Mouse (Mus musculus) bone marrow, adult 2 months (tissue): ENCODE measurements at regions not wholly inside any gene's neighbourhood (a gene's known extent, or its start where the extent isn't known, plus 50 kb on each side); places are given as distances from the start of the nearest gene placed in this dataset.

Experiments used
- H3K27ac ChIP-seq: fragments of 200-500 bp; 2 replicates; pipeline ENCODE4 v1.5.1; 2012; ENCODE audit warnings: low read depth, mild to moderate bottlenecking, control low read depth, inconsistent platforms, low read length; ENCODE audit not compliant: control insufficient read depth, poor library complexity, insufficient read depth
- H3K4me1 ChIP-seq: fragments of 200-500 bp; 2 replicates; pipeline ENCODE4 v1.6.1; 2011; ENCODE audit warnings: low read length; ENCODE audit not compliant: control insufficient read depth, insufficient read depth
- H3K4me3 ChIP-seq: fragments of 200-500 bp; replicated peaks from 2 replicates; pipeline ENCODE3; 2011; ENCODE audit warnings: mild to moderate bottlenecking, low read depth, low read length, control low read depth; ENCODE audit not compliant: control insufficient read depth
- CTCF ChIP-seq: fragments of 200-500 bp; IDR thresholded peaks from 2 replicates; pipeline ENCODE4 v1.5.1; 2011; ENCODE audit warnings: low read length, control low read depth; ENCODE audit not compliant: control insufficient read depth, insufficient read depth
- POLR2A ChIP-seq: fragments of 200-500 bp; IDR thresholded peaks from 2 replicates; pipeline ENCODE4 v1.6.1; 2011; ENCODE audit warnings: low read depth, mild to moderate bottlenecking, control low read depth, low read length, borderline replicate concordance; ENCODE audit not compliant: control insufficient read depth
- WGBS: fragments of 180-500 bp; shearing (Covaris S2); methylation state at CpG from one replicate; pipeline ENCODE4 v1.1.7; 2018; 5-methylcytosine and 5-hydroxymethylcytosine counted together

DNA sequence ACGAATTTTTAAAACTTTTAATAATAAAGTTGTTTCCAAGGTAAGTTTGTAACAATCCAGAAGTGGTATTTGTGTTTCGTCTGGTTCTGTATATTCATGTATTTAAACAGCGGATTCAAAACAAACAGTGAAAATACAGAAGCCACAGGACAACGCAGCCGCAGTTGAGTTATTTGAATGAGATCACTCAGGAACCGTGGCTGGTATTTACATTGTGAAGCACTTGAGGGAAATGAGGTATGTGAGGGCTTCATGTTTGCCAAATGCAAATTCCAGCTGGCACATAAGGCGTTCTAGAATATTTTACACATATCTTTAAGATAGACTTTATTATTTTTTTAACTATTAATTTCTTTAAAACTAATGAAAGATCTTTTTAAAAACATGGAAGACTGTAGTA, 224.5 kb upstream of the Cdyl start:
- WGBS, result 76% methylated on average over 7 of the region's 7 CpGs
- TF ChIP-seq CTCF, result no peak
- H3K27ac ChIP-seq, result no peak overlapping the region
- no peaks in the 10 kb centered on the region for H3K4me1 ChIP-seq
- H3K4me3 ChIP-seq, result no peak overlapping the region

DNA sequence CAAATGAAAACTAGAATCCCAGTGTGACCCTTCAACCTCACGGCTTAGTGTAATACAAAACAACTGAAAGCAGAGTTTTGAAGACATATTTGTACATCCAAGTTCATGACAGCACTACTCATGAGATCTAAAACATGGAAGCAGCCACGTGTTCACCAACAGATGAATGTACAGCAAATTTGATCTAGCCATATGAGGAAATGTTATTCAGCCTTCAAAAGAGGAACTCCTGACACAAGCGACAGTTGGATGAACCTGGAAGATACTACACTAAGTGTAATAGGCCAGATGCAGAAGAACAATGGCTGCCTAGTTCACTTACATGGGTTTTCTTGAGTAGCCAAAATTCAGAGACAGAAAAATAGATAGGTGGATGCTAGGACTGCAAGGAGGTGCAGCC, 212.0 kb upstream of the Cdyl start:
- Histone ChIP-seq H3K4me1 (no peaks in the 10 kb centered on the region), H3K4me3 (no peak overlapping the region), H3K27ac (no peak overlapping the region)
- WGBS, result 47% methylated on average over 3 of the region's 3 CpGs
- TF ChIP-seq CTCF (no peak), POLR2A (no peak)

DNA sequence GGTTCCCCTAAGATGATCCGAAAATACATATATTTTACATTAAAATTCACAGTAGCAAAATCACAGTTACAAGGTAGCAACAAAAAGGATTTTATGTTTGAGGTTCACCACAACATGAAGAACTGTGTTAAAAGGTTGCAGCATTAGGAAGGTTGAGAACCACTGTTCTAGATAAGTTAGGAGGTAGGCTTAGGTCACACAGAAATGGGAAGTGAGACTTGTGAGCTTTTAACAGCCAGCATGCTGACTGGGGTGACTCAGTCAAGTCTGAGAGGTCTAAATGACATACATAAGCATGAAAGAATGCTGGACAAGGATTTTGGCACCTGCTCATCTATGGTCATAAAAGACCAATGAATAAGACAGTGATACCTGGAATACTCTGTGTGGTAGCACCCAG, 207.2 kb upstream of the Cdyl start:
- Histone ChIP-seq H3K4me1 (no peaks in the 10 kb centered on the region), H3K4me3 (no peak overlapping the region), H3K27ac (no peak overlapping the region)
- TF ChIP-seq CTCF (no peak), POLR2A (no peak)
- 66% methylated on average over 1 of the region's 1 CpGs for WGBS

DNA sequence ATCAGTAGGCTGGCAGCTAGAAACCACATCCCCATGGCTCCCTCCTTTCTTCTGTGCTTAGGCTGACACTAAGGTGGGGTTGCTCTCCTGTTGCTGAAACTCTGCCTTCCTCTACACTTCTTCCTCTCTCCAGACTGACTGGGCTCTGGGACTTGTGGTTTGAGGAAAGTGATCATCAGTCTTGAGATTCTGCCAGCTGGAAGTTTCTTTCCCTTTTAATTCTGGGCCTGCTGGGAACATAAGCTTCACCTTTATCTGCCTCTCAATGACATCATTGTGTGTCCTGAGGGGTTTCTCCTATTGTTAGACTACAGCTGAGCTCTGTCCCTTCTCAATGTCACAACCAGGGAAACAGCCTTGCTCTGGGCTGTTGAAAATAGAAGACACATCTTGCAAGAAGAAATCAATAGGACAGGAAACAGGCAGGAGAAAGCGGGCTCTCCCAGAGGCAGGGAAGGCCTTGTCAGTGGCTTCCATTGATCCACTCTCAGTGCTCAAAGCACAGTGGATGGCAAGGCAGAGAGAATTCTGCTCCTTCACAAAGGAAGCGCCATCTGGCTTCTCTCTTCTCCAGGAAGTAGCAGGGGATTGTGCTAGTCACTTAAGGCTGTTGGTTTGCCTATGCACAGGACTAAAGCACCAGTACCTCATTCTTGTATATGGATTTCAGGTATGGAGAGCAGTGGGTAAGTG, 206.3 kb upstream of the Cdyl start:
- H3K4me3 ChIP-seq, result no peak overlapping the region
- no peak overlapping the region for H3K27ac ChIP-seq
- no peaks in the 10 kb centered on the region for H3K4me1 ChIP-seq
- 82% methylated on average over 2 of the region's 2 CpGs for WGBS
- no peak for TF ChIP-seq POLR2A
- TF ChIP-seq CTCF, result no peak

DNA sequence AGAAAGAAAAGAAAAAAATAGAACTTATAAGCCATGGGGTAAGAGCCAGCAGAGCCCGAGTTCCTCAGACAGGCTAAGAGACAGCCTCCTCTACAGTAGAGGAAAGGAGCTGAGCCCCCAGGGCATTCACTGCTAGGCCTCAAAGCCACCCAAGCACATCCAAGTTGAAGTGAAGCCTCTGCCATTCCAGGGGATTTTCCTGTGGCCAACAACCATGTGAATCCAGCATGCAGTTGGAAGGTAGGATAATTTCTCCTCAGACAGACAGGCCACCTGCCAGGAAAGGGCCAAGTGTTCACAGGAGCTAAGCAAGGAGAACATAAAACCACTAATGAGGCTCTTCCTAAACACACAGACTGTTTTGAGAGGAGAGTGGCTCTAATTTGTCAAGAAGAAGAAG, 199.6 kb upstream of the Cdyl start:
- WGBS, result 58% methylated on average over 1 of the region's 1 CpGs
- no peak overlapping the region for H3K27ac ChIP-seq
- H3K4me1 ChIP-seq, result no peaks in the 10 kb centered on the region
- TF ChIP-seq POLR2A, result no peak
- no peak for TF ChIP-seq CTCF
- H3K4me3 ChIP-seq, result no peak overlapping the region

DNA sequence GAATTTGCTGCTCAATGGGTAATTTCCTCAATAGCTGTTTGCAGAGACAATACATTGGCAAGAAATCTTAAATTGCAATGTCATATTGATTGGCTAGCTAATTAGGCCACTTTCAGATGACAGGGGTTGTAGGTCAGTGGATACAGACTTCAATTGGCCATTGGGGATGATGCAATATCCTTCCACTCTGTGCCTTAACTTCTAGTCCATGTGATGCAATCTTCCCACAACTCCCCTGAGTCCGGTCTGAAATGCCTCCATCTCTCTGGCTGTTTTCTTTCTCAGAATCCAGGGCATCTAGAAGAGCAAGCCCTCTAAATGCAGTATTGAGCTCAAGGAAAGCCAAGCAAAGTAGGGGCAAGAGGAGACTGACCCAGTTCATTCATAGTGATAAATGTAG, 196.4 kb upstream of the Cdyl start:
- TF ChIP-seq POLR2A (no peak), CTCF (no peak)
- Histone ChIP-seq H3K4me1 (no peaks in the 10 kb centered on the region), H3K4me3 (no peak overlapping the region), H3K27ac (no peak overlapping the region)
- 31% methylated on average over 1 of the region's 1 CpGs for WGBS

DNA sequence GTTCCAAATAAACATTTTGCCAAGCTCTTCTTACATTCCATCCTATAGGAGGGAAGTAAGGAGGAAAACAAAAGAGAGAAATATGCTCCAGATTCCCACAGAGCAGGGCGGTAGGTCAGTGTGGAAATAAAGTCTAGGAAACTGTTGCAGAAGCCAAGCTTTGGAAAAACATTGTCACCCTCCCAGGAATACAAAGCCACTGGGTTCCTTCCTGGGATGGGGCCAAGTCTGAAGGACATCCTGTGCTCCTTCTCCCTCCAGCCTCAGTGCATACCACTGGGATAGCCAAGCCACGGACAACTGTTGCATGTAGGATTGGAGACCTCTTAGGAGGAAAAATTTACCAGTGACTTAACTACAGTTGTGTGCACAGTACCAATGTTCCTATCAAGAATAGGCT, 195.8 kb upstream of the Cdyl start:
- TF ChIP-seq POLR2A (no peak), CTCF (no peak)
- WGBS, result 72% methylated on average over 2 of the region's 2 CpGs
- no peaks in the 10 kb centered on the region for H3K4me1 ChIP-seq

DNA sequence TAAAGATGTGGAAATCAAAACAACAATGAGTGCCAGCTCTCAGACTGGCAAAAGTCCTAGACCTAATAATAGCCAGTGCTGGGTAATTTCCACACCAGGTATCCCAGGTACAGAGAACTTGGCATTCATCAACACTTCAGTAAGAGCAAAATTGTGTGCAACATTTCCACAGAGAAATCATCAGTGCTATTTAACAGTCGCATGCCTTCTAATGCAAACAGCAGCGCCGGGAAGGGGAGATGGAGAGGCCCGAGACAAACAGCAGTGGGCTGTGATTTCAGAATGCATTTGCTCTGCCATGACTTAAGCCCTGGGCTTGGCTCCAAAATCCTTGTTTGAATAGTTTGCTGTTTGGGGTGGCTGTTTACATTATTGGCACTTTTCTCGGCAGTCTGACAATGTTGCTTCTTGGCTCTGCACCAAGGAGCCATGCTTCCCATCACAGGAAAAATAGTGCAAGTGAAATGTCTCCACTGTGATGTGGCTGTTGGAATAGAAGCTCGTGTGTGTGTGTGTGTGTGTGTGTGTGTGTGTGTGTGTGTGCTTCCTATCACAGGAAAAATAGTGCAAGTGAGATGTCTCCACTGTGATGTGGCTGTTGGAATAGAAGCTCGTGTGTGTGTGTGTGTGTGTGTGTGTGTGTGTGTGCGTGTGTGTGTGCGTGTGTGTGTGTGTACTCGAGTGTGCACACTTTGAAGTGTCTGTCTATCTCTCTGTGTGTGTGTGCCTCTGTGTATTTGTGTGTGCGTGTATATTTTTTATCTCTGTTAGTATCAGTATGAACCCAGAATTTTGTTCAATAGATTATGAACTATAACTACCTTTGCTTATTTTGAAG, 190.1 kb upstream of the Cdyl start:
- no peak overlapping the region for H3K4me3 ChIP-seq
- H3K27ac ChIP-seq, result no peak overlapping the region
- 73% methylated on average over 11 of the region's 11 CpGs for WGBS
- no peaks in the 10 kb centered on the region for H3K4me1 ChIP-seq
- TF ChIP-seq CTCF (no peak), POLR2A (no peak)

More for the DNA sequence above, 195.8 kb upstream of the Cdyl start:
- H3K27ac ChIP-seq, result no peak overlapping the region
- no peak overlapping the region for H3K4me3 ChIP-seq

DNA sequence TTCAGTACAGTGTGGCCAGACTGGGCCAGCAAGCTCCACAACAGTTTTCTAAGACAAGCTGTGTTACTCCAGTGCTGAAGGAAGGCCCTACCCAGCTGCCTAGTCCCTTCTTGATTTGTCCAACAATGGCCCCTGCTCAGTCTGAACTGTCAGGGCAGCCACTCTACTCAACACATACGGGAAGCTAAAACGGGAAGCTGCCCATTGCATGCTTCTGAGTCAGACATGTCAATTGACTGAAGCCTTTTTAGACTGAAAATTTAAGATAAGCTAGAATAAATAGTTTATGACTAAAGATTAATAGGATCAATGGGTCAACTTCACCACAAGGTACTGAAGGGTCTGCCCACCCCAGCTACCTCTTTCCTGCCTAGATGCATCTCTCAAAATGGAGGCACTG, 181.4 kb upstream of the Cdyl start:
- Histone ChIP-seq H3K4me3 (no peak overlapping the region), H3K4me1 (no peaks in the 10 kb centered on the region), H3K27ac (no peak overlapping the region)
- TF ChIP-seq POLR2A (no peak), CTCF (no peak)
- 35% methylated on average over 2 of the region's 2 CpGs for WGBS
